Mouse (Mus musculus) lung, adult 2 months (tissue): ENCODE measurements around the gene Gpr137.

Source experiments
- CTCF ChIP-seq: fragments of 200-500 bp; IDR thresholded peaks from 2 replicates; pipeline ENCODE4 v1.5.1; 2011; ENCODE audit warnings: mild to moderate bottlenecking, low read length, control low read depth; ENCODE audit not compliant: insufficient read depth
- POLR2A ChIP-seq: fragments of 200-500 bp; IDR thresholded peaks from 2 replicates; pipeline ENCODE4 v1.6.1; 2011; ENCODE audit warnings: low read depth, mild to moderate bottlenecking, control low read depth, low read length, borderline replicate concordance; ENCODE audit errors: extremely low read depth

GRCm38 (mm10) chr19:6920741-6921636 lies 21.3 kb downstream of the Gpr137 start:
- no peak for TF ChIP-seq CTCF
- no peak for TF ChIP-seq POLR2A
